Mouse (Mus musculus) stomach, postnatal 0 days (tissue): ENCODE measurements around the gene Spg21. TPM values are rescaled to one million over a fixed set of nuclear protein-coding genes. Genes with fewer than 3 reads are reported as not detected.
A peak's percentile ranks its signal among the peaks of the same experiment; 100 is the strongest.

Experiments used
- ATAC-seq: fragments of 200-750 bp; cut with Nextera tagmentation; 2 replicates; pipeline ENCODE4 v1.8.0; 2017; ENCODE audit not compliant: low FRiP score, low TSS enrichment
- DNase-seq: peaks from one replicate; pipeline ENCODE4 v3.0.0-alpha.2; 2016; ENCODE audit warnings: low spot score
- H3K27ac ChIP-seq: fragments of 300-500 bp; sonication (generic); replicated peaks from 2 replicates; pipeline ENCODE4 v1.5.1; 2014; ENCODE audit warnings: mild to moderate bottlenecking, control low read depth
- H3K27me3 ChIP-seq: fragments of 300-500 bp; sonication (generic); 2 replicates; pipeline ENCODE4 v1.6.1; 2014; ENCODE audit warnings: low read length; ENCODE audit not compliant: control insufficient read depth, insufficient read depth
- H3K36me3 ChIP-seq: fragments of 300-500 bp; sonication (generic); 2 replicates; pipeline ENCODE4 v1.6.1; 2014; ENCODE audit warnings: low read length, mixed read lengths; ENCODE audit not compliant: control insufficient read depth, insufficient read depth
- H3K4me1 ChIP-seq: fragments of 300-500 bp; sonication (generic); replicated peaks from 2 replicates; pipeline ENCODE4 v1.6.1; 2014; ENCODE audit warnings: antibody characterized with exemption; ENCODE audit not compliant: control insufficient read depth, insufficient read depth
- H3K4me2 ChIP-seq: fragments of 300-500 bp; sonication (generic); replicated peaks from 2 replicates; pipeline ENCODE4 v1.6.1; 2014; ENCODE audit warnings: low read depth, mild to moderate bottlenecking, control low read depth, moderate library complexity
- H3K4me3 ChIP-seq: fragments of 300-500 bp; sonication (generic); 2 replicates; pipeline ENCODE4 v1.5.1; 2014; ENCODE audit warnings: low read depth, low read length, control low read depth
- H3K9ac ChIP-seq: fragments of 300-500 bp; sonication (generic); 2 replicates; pipeline ENCODE4 v1.6.1; 2014; ENCODE audit warnings: mild to moderate bottlenecking, low read length, control low read depth, mixed read lengths
- H3K9me3 ChIP-seq: fragments of 300-500 bp; sonication (generic); 2 replicates; pipeline ENCODE4 v1.6.1; 2016; ENCODE audit warnings: low read length; ENCODE audit not compliant: control insufficient read depth
- CTCF ChIP-seq: IDR thresholded peaks from 2 replicates; pipeline ENCODE4 v1.5.1; 2016; ENCODE audit warnings: antibody characterized with exemption, low read depth, mild to moderate bottlenecking, moderate library complexity
- EP300 ChIP-seq: optimal IDR thresholded peaks from 2 replicates; pipeline ENCODE3; 2016; ENCODE audit warnings: antibody characterized with exemption
- WGBS: fragments of 180-500 bp; shearing (Covaris S2); extraction: QIAGEN DNeasy Blood & Tissue Kit; methylation state at CpG from one replicate; pipeline ENCODE4 v1.1.7; 2014; 5-methylcytosine and 5-hydroxymethylcytosine counted together
- polyA plus RNA-seq: library from polyadenylated mRNA; unstranded; fragments of >200 nt; fragmentation: Nextera tagmentation; extraction: Ambion mirVana; gene quantifications from 2 replicates; pipeline ENCODE4 v1.2.1, GENCODE M21; 2015

The Spg21 gene
- polyA plus RNA-seq, 1 experiment from 2014 or later = 62.3 TPM

DNA sequence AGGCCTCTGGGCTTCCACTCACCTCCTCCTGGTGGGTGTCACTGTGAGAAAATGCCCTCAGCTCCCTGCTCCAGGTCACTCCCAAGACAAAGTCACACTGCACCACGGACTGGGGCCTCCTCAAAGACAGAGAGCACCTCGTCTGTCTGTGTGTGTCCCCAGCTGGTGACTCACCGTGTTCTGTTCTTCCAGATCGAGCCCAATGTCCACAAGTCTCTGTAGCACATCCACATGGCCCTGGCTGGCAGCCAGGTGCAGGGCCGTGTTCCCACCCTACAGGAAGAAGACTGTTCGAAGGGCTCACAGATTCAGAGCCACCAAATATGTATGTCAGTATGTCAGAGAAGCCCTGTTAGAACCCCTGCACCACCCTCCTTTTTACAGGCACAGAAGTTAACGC lies 47.7 kb downstream of the Spg21 start:
- H3K9me3 ChIP-seq = no peaks in the 10 kb centered on the region
- no peak overlapping the region for H3K4me3 ChIP-seq
- no peaks in the 10 kb centered on the region for H3K4me1 ChIP-seq
- no peaks in the 10 kb centered on the region for H3K27me3 ChIP-seq
- H3K36me3 ChIP-seq = no peaks in the 10 kb centered on the region
- peak overlapping the region; percentile 13; the same call in 1 of the 2 replicates for H3K27ac ChIP-seq
- TF ChIP-seq EP300 (no peak), CTCF (no peak)
- ATAC-seq = no peak; the same call in 1 of the 2 replicates
- DNase-seq = peak; percentile 38
- 23% methylated on average over 7 of the region's 7 CpGs for WGBS
- no peak overlapping the region for H3K4me2 ChIP-seq
- no peak overlapping the region for H3K9ac ChIP-seq

DNA sequence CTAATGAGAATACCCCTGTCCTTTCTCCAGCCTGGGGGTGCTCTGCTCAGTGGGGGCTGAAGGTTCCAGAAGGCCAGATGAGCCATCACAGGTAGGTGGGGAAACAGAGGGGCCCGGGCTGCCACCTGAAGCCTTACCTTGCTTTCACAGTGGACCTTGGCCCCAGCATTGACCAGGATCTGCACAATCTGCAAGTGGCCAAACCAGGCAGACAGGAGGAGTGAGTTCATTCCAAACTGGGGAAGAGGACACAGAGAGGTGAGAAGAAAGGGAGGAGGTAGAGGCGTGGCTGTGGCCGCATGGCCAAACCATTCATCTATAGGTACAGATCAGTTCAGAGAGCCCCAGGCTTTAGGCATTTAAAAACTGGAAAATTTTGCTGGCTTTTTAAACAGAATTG lies 51.8 kb downstream of the Spg21 start:
- no peak overlapping the region for H3K9ac ChIP-seq
- H3K4me1 ChIP-seq = no peaks in the 10 kb centered on the region
- H3K4me2 ChIP-seq = no peak overlapping the region
- 55% methylated on average over 3 of the region's 3 CpGs for WGBS
- no peaks in the 10 kb centered on the region for H3K36me3 ChIP-seq
- H3K27me3 ChIP-seq = no peaks in the 10 kb centered on the region
- no peaks in the 10 kb centered on the region for H3K9me3 ChIP-seq
- DNase-seq (peak; percentile 77), ATAC-seq (peak; percentile 53)
- no peak for TF ChIP-seq EP300
- no peak for TF ChIP-seq CTCF
- no peak overlapping the region for H3K27ac ChIP-seq
- H3K4me3 ChIP-seq = no peak overlapping the region

GRCm38 (mm10) chr9:65514431-65514830 lies 53.7 kb downstream of the Spg21 start:
- TF ChIP-seq CTCF = no peak
- TF ChIP-seq EP300 = no peak
- 64% methylated on average over 7 of the region's 8 CpGs for WGBS
- no peak for ATAC-seq

DNA sequence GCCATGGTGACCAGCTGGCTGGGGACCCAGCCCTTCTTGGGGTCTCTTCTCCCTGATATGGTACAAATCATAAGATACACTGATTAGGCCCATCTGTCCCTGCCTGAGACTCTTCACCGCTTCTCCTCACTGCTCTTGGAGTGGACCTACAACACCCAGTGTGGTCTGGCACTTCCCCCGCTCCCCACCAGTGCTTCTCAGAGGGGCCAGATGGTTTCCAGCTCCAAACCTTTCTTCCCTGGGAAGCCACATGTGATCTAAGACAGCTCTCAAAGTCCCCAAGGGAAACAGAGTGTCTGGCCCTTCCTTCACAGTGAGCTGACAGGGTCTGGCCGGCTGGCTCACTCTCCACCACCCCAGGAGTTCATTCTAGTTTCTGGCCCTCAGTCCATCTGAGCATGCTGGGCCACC lies 54.1 kb downstream of the Spg21 start:
- H3K36me3 ChIP-seq = no peaks in the 10 kb centered on the region
- no peaks in the 10 kb centered on the region for H3K9me3 ChIP-seq
- H3K4me2 ChIP-seq = no peak overlapping the region
- ATAC-seq (no peak), DNase-seq (no peak)
- H3K4me1 ChIP-seq = no peaks in the 10 kb centered on the region
- WGBS = 68% methylated on average over 3 of the region's 3 CpGs
- TF ChIP-seq EP300 = no peak
- TF ChIP-seq CTCF = no peak
- H3K27me3 ChIP-seq = no peaks in the 10 kb centered on the region
- no peak overlapping the region for H3K27ac ChIP-seq
- no peak overlapping the region for H3K4me3 ChIP-seq
- H3K9ac ChIP-seq = no peak overlapping the region

More at GRCm38 (mm10) chr9:65514431-65514830, 53.7 kb downstream of the Spg21 start:
- Histone ChIP-seq H3K9me3 (no peaks in the 10 kb centered on the region), H3K9ac (no peak overlapping the region), H3K27ac (no peak overlapping the region), H3K36me3 (no peaks in the 10 kb centered on the region), H3K27me3 (no peaks in the 10 kb centered on the region), H3K4me2 (no peak overlapping the region), H3K4me3 (no peak overlapping the region), H3K4me1 (no peaks in the 10 kb centered on the region)
- no peak for DNase-seq

DNA sequence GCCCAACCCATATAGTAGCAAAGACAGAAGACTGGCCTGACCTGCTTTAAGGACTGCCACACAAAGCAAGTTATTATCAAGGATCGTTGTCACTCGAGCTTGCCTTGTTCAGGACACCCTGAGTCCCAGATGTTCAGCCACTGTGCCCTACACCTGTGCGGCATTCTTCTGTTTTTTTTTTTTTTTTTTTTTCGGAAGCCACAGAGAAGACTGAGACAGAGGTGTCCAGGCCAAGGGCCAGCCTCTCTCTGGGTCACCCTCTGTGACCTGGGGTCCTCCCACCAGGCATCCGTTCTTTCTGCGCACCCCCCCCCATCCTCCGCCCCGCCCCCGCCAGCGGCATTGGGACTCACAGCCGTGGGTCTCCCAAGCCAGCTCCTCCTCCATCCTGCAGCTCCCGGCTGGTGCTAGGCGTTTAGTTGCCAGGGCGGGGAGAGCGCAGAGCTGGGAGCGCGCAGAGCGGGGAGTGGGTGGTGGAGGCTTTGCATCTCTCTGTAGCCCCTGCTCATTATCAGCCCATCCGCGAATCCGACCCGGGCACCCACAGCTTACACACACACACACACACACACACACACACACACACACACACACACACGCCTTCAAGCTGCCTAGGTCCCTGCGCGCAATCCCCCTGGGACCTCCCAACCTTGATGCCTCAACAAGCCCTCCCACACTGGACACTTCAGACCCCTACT lies 59.2 kb downstream of the Spg21 start, which contains the start of gene Ankdd1a:
Ankdd1a (minus strand) TSS at position 387 of the 698 bp plus-strand sequence.
- no peaks in the 10 kb centered on the region for H3K4me1 ChIP-seq
- DNase-seq = no peak
- peak within 1 kb of the TSS; percentile 42 for H3K4me2 ChIP-seq
- no peaks in the 10 kb centered on the region for H3K36me3 ChIP-seq
- WGBS = 7% methylated on average over 21 of the region's 25 CpGs
- peak within 1 kb of the TSS; percentile 12; the same call in 1 of the 2 replicates for H3K4me3 ChIP-seq
- H3K27me3 ChIP-seq = no peaks in the 10 kb centered on the region
- TF ChIP-seq CTCF = no peak
- no peak for TF ChIP-seq EP300
- no peak within 1 kb of the TSS for H3K27ac ChIP-seq
- H3K9me3 ChIP-seq = no peaks in the 10 kb centered on the region
- H3K9ac ChIP-seq = no peak within 1 kb of the TSS
- no peak for ATAC-seq

GRCm38 (mm10) chr9:65520505-65520876 lies 59.7 kb downstream of the Spg21 start:
- H3K9ac ChIP-seq = no peak overlapping the region
- DNase-seq (no peak), ATAC-seq (no peak)
- H3K27me3 ChIP-seq = no peaks in the 10 kb centered on the region
- TF ChIP-seq CTCF (no peak), EP300 (no peak)
- WGBS = 20% methylated on average over 11 of the region's 11 CpGs
- no peaks in the 10 kb centered on the region for H3K36me3 ChIP-seq
- peak overlapping the region; percentile 12; the same call in 1 of the 2 replicates for H3K4me3 ChIP-seq
- H3K9me3 ChIP-seq = no peaks in the 10 kb centered on the region
- peak overlapping the region; percentile 42 for H3K4me2 ChIP-seq
- H3K27ac ChIP-seq = no peak overlapping the region
- no peaks in the 10 kb centered on the region for H3K4me1 ChIP-seq
